Mouse (Mus musculus) midbrain, embryonic 10.5 days (tissue): ENCODE measurements around the gene Tmem158. TPM values are rescaled to one million over a fixed set of nuclear protein-coding genes. Genes with fewer than 3 reads are reported as not detected.

Experiments used
- DNase-seq: peaks from one replicate; pipeline ENCODE4 v3.0.0-alpha.2; 2017; ENCODE audit warnings: low spot score
- H3K27ac ChIP-seq: fragments of 300-500 bp; sonication (generic); replicated peaks from 2 replicates; pipeline ENCODE4 v1.5.1; 2016; ENCODE audit warnings: mild to moderate bottlenecking
- H3K27me3 ChIP-seq: fragments of 300-500 bp; sonication (generic); 2 replicates; pipeline ENCODE4 v1.6.1; 2016; ENCODE audit warnings: low read depth, mild to moderate bottlenecking; ENCODE audit not compliant: poor library complexity, severe bottlenecking
- H3K36me3 ChIP-seq: fragments of 300-500 bp; sonication (generic); 2 replicates; pipeline ENCODE4 v1.6.1; 2016; ENCODE audit warnings: mild to moderate bottlenecking, moderate library complexity
- H3K4me1 ChIP-seq: fragments of 300-500 bp; sonication (generic); 2 replicates; pipeline ENCODE4 v1.6.1; 2016
- H3K4me3 ChIP-seq: fragments of 300-500 bp; sonication (generic); 2 replicates; pipeline ENCODE4 v1.5.1; 2016; ENCODE audit warnings: mild to moderate bottlenecking, moderate library complexity
- H3K9me3 ChIP-seq: fragments of 300-500 bp; sonication (generic); replicated peaks from 2 replicates; pipeline ENCODE4 v1.6.1; 2016; ENCODE audit warnings: mild to moderate bottlenecking
- WGBS: fragments of 180-500 bp; shearing (Covaris S2); methylation state at CpG from one replicate; pipeline ENCODE4 v1.1.7; 2016; 5-methylcytosine and 5-hydroxymethylcytosine counted together
- polyA plus RNA-seq: library from polyadenylated mRNA; unstranded; fragments of >200 nt; fragmentation: Nextera tagmentation; extraction: Ambion mirVana; gene quantifications from 2 replicates; pipeline ENCODE4 v1.2.1, GENCODE M21; 2016

Gene Tmem158
- polyA plus RNA-seq, 1 experiment from 2014 or later: 4.8 TPM

- Histone ChIP-seq H3K27me3 (no peaks in the 10 kb centered on the region), H3K27ac (no peak overlapping the region), H3K4me3 (no peak overlapping the region), H3K36me3 (no peaks in the 10 kb centered on the region), H3K4me1 (peaks cover 16% of the 10 kb centered on the region), H3K9me3 (no peaks in the 10 kb centered on the region)
- no peak for DNase-seq
- WGBS: 91% methylated on average over 2 of the region's 2 CpGs
These were observed 19.8 kb downstream of the Tmem158 start for GRCm38 (mm10) chr9:123240751-123241150.

GRCm38 (mm10) chr9:123240271-123240670 lies 20.3 kb downstream of the Tmem158 start:
- no peaks in the 10 kb centered on the region for H3K36me3 ChIP-seq
- no peak overlapping the region for H3K4me3 ChIP-seq
- no peak for DNase-seq
- H3K27ac ChIP-seq: no peak overlapping the region
- H3K4me1 ChIP-seq: peaks cover 16% of the 10 kb centered on the region
- H3K9me3 ChIP-seq: no peaks in the 10 kb centered on the region
- no peaks in the 10 kb centered on the region for H3K27me3 ChIP-seq
- 96% methylated on average over 5 of the region's 5 CpGs for WGBS

GRCm38 (mm10) chr9:123239651-123240050 lies 20.9 kb downstream of the Tmem158 start:
- no peaks in the 10 kb centered on the region for H3K36me3 ChIP-seq
- H3K4me3 ChIP-seq: no peak overlapping the region
- no peaks in the 10 kb centered on the region for H3K9me3 ChIP-seq
- H3K27me3 ChIP-seq: no peaks in the 10 kb centered on the region
- DNase-seq: no peak
- 84% methylated on average over 2 of the region's 2 CpGs for WGBS
- peaks cover 16% of the 10 kb centered on the region for H3K4me1 ChIP-seq
- no peak overlapping the region for H3K27ac ChIP-seq

GRCm38 (mm10) chr9:123238256-123239045 lies 22.1 kb downstream of the Tmem158 start:
- Histone ChIP-seq H3K36me3 (no peaks in the 10 kb centered on the region), H3K4me1 (peaks cover 16% of the 10 kb centered on the region), H3K9me3 (no peaks in the 10 kb centered on the region), H3K27me3 (no peaks in the 10 kb centered on the region), H3K4me3 (no peak overlapping the region), H3K27ac (no peak overlapping the region)
- 53% methylated on average over 4 of the region's 4 CpGs for WGBS
- DNase-seq: no peak

GRCm38 (mm10) chr9:123237739-123238138 lies 22.8 kb downstream of the Tmem158 start:
- no peaks in the 10 kb centered on the region for H3K36me3 ChIP-seq
- no peak overlapping the region for H3K27ac ChIP-seq
- no peak for DNase-seq
- H3K4me3 ChIP-seq: no peak overlapping the region
- H3K4me1 ChIP-seq: peaks cover 16% of the 10 kb centered on the region
- WGBS: 28% methylated on average over 2 of the region's 2 CpGs
- H3K27me3 ChIP-seq: no peaks in the 10 kb centered on the region
- no peaks in the 10 kb centered on the region for H3K9me3 ChIP-seq

GRCm38 (mm10) chr9:123235621-123236020 lies 24.9 kb downstream of the Tmem158 start:
- 67% methylated on average over 3 of the region's 3 CpGs for WGBS
- no peaks in the 10 kb centered on the region for H3K36me3 ChIP-seq
- no peaks in the 10 kb centered on the region for H3K9me3 ChIP-seq
- H3K27me3 ChIP-seq: no peaks in the 10 kb centered on the region
- no peak overlapping the region for H3K27ac ChIP-seq
- H3K4me3 ChIP-seq: no peak overlapping the region
- no peak for DNase-seq
- peaks cover 16% of the 10 kb centered on the region for H3K4me1 ChIP-seq

- no peak for DNase-seq
These were observed 30.7 kb downstream of the Tmem158 start for GRCm38 (mm10) chr9:123229826-123230225.

GRCm38 (mm10) chr9:123228671-123229070 lies 31.9 kb downstream of the Tmem158 start:
- no peak for DNase-seq
- Histone ChIP-seq H3K4me1 (peaks cover 11% of the 10 kb centered on the region), H3K9me3 (no peaks in the 10 kb centered on the region), H3K27me3 (no peaks in the 10 kb centered on the region), H3K36me3 (no peaks in the 10 kb centered on the region), H3K4me3 (no peak overlapping the region), H3K27ac (no peak overlapping the region)

More at GRCm38 (mm10) chr9:123229826-123230225, 30.7 kb downstream of the Tmem158 start:
- Histone ChIP-seq H3K27me3 (no peaks in the 10 kb centered on the region), H3K27ac (no peak overlapping the region), H3K9me3 (no peaks in the 10 kb centered on the region), H3K4me1 (peaks cover 11% of the 10 kb centered on the region), H3K4me3 (no peak overlapping the region), H3K36me3 (no peaks in the 10 kb centered on the region)
- 86% methylated on average over 4 of the region's 4 CpGs for WGBS

- WGBS: 83% methylated on average over 3 of the region's 3 CpGs
- Histone ChIP-seq H3K36me3 (no peaks in the 10 kb centered on the region), H3K27ac (no peak overlapping the region), H3K4me3 (no peak overlapping the region), H3K4me1 (peaks cover 11% of the 10 kb centered on the region), H3K9me3 (no peaks in the 10 kb centered on the region), H3K27me3 (no peaks in the 10 kb centered on the region)
- DNase-seq: no peak
These were observed 33.3 kb downstream of the Tmem158 start for GRCm38 (mm10) chr9:123227106-123227750.

- Histone ChIP-seq H3K4me3 (no peak overlapping the region), H3K9me3 (no peaks in the 10 kb centered on the region), H3K27me3 (no peaks in the 10 kb centered on the region), H3K4me1 (peaks cover 11% of the 10 kb centered on the region), H3K36me3 (no peaks in the 10 kb centered on the region), H3K27ac (no peak overlapping the region)
- DNase-seq: no peak
- 68% methylated on average over 2 of the region's 2 CpGs for WGBS
These were observed 35.6 kb downstream of the Tmem158 start for GRCm38 (mm10) chr9:123224863-123225431.

- WGBS: 56% methylated on average over 5 of the region's 5 CpGs
These were observed 40.7 kb downstream of the Tmem158 start for GRCm38 (mm10) chr9:123219826-123220225.

GRCm38 (mm10) chr9:123215621-123216440 lies 44.7 kb downstream of the Tmem158 start, which contains the start of gene Cdcp1:
TSS of gene Cdcp1 (minus strand) at chr9:123216038.
- peak within 1 kb of the TSS; percentile 51 for H3K4me3 ChIP-seq
- H3K27me3 ChIP-seq: peaks cover 34% of the 10 kb centered on the region
- no peaks in the 10 kb centered on the region for H3K9me3 ChIP-seq
- H3K4me1 ChIP-seq: peaks cover 10% of the 10 kb centered on the region
- no peaks in the 10 kb centered on the region for H3K36me3 ChIP-seq
- DNase-seq: no peak
- H3K27ac ChIP-seq: no peak within 1 kb of the TSS
- WGBS: 6% methylated on average over 45 of the region's 45 CpGs

More at GRCm38 (mm10) chr9:123219826-123220225, 40.7 kb downstream of the Tmem158 start:
- H3K27me3 ChIP-seq: peaks cover 25% of the 10 kb centered on the region
- H3K27ac ChIP-seq: no peak overlapping the region
- no peaks in the 10 kb centered on the region for H3K9me3 ChIP-seq
- no peaks in the 10 kb centered on the region for H3K36me3 ChIP-seq
- H3K4me1 ChIP-seq: peaks cover 10% of the 10 kb centered on the region
- H3K4me3 ChIP-seq: no peak overlapping the region
- DNase-seq: no peak
